Mouse (Mus musculus) left cerebral cortex, adult 8-10 months (tissue): ENCODE results near the gene Gbp6. TPM values are rescaled to one million over a fixed set of nuclear protein-coding genes. Genes with fewer than 3 reads are reported as not detected.

Source experiments
- total RNA-seq, 4 experiments: library from RNA; stranded (reverse); gene quantifications; 2 replicates each; pipeline ENCODE4 v1.2.4; 2022

The Gbp6 gene
- total RNA-seq, 4 experiments from 2014 or later, result 0.93 to 2.6 (median 1.8) TPM

Other genes with a start within 250 kb of the Gbp6 start
- gene Gbp9, start 154.2 kb downstream of the Gbp6 start, total RNA-seq, result 1 to 10 TPM; 2.7 to 4.7 (median 4.1) TPM
- gene Gbp8, start 154.2 kb downstream of the Gbp6 start, total RNA-seq, result under 1 TPM in 2 of 4 experiments, not detected in 2; 0.21 to 0.25 TPM
- 1 to 10 TPM in 3 of 4 experiments, under 1 TPM in 1; 0.86 to 3.2 (median 1.3) TPM for gene Gbp4, start 154.1 kb downstream of the Gbp6 start, total RNA-seq
- gene Gbp10, start 54.2 kb downstream of the Gbp6 start, total RNA-seq, result under 1 TPM in 2 of 4 experiments, not detected in 2; 0.60 to 0.71 TPM
- not detected for gene Gm43302, start within 50 bp of the Gbp6 start, total RNA-seq
- 10 to 100 TPM; 76.3 to 92.5 (median 83.1) TPM for gene Lrrc8b, start 122.1 kb upstream of the Gbp6 start, total RNA-seq
- 10 to 100 TPM; 25.5 to 29.1 (median 26.6) TPM for gene Lrrc8c, start 225.7 kb upstream of the Gbp6 start, total RNA-seq